Mouse (Mus musculus): ENCODE results near the gene Fdxr. TPM values are rescaled to one million over a fixed set of nuclear protein-coding genes. Genes with fewer than 3 reads are reported as not detected.

Fdxr gene
- total and polyA plus RNA-seq, 2 experiments from 2014 or later = 10.1 to 18.2 TPM

DNA sequence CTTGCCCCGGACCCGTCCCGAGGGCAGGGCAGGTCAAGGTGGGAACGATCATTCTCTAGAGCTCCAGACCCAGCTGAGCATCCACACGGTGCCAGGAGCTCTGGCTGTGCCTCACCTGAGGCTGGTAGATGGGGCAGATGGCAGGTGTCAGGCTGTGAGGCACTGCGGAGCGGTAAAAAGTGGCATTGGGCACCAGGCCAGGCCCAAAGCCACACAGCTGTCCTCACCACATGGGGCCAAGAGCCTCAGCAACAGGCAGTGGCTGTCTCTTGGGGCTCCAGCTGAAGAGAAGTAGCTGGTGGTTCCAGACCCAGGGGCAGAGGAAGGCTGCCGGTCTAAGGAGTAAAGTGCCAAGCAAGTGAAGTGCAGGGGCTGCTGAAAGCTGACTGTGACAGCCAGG is 30.5 kb downstream of the Fdxr start:
- H3K27me3 ChIP-seq (ENCODE audit: control insufficient read depth, insufficient read depth, low read length) = peaks cover 49% of the 10 kb centered on the region
- H3K9me3 ChIP-seq (replicated peaks; ENCODE audit: control insufficient read depth, low read length) = no peaks in the 10 kb centered on the region
- H3K4me2 ChIP-seq (ENCODE audit: low read depth, low read length) = no peak overlapping the region
- H3K9ac ChIP-seq (replicated peaks; ENCODE audit: low read depth, low read length) = no peak overlapping the region
- DNase-seq (ENCODE audit: low spot score) (no peak), ATAC-seq (ENCODE audit: insufficient read depth, low read depth) (no peak)
- H3K4me3 ChIP-seq (ENCODE audit: low read depth, low read length) = no peak overlapping the region
- H3K27ac ChIP-seq (ENCODE audit: low read depth) = no peak overlapping the region
- 67% methylated on average over 8 of the region's 8 CpGs for WGBS
- 0 out of 2 replicates have a peak, but pooled peaks cover 8% of the 10 kb centered on the region for H3K4me1 ChIP-seq (ENCODE audit: control insufficient read depth, insufficient read depth)
- H3K36me3 ChIP-seq (replicated peaks; ENCODE audit: control insufficient read depth, insufficient read depth, low read length) = peaks cover 15% of the 10 kb centered on the region
- TF ChIP-seq EP300 (IDR thresholded peaks at IDR 0.05; ENCODE audit: low read depth) (no peak), CTCF (IDR thresholded peaks at IDR 0.05; ENCODE audit: low read depth) (no peak)

DNA sequence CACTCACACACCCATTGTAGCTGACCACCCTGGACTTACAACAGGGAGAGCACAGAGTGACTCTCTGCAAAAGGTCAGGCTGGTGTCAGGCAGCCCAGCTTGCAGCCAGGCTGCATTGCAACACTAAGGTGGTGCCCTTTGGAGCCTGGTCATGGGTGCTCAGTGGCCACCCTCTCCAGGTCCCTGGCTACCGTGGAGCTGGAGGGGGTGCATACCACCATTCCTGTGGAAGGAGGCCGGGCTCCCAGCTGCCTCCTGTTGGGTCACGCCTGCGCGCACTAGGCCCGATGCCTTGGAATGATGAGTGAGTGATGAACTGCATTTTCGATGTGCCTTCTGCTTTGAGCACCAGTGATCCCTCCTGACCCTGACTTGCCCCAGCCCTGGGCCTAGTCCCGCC is 32.0 kb downstream of the Fdxr start:
- ATAC-seq (ENCODE audit: insufficient read depth, low read depth) (no peak), DNase-seq (ENCODE audit: low spot score) (no peak)
- H3K9ac ChIP-seq (replicated peaks; ENCODE audit: low read depth, low read length) = no peak overlapping the region
- H3K4me1 ChIP-seq (ENCODE audit: control insufficient read depth, insufficient read depth) = 0 out of 2 replicates have a peak, but pooled peaks cover 3% of the 10 kb centered on the region
- 95% methylated on average over 8 of the region's 8 CpGs for WGBS
- no peak for TF ChIP-seq EP300 (IDR thresholded peaks at IDR 0.05; ENCODE audit: low read depth)
- TF ChIP-seq CTCF (IDR thresholded peaks at IDR 0.05; ENCODE audit: low read depth) = no peak
- no peak overlapping the region for H3K4me3 ChIP-seq (ENCODE audit: low read depth, low read length)
- no peak overlapping the region for H3K27ac ChIP-seq (ENCODE audit: low read depth)
- no peaks in the 10 kb centered on the region for H3K9me3 ChIP-seq (replicated peaks; ENCODE audit: control insufficient read depth, low read length)
- no peak overlapping the region for H3K4me2 ChIP-seq (ENCODE audit: low read depth, low read length)
- H3K27me3 ChIP-seq (ENCODE audit: control insufficient read depth, insufficient read depth, low read length) = peaks cover 34% of the 10 kb centered on the region
- H3K36me3 ChIP-seq (replicated peaks; ENCODE audit: control insufficient read depth, insufficient read depth, low read length) = peaks cover 15% of the 10 kb centered on the region

DNA sequence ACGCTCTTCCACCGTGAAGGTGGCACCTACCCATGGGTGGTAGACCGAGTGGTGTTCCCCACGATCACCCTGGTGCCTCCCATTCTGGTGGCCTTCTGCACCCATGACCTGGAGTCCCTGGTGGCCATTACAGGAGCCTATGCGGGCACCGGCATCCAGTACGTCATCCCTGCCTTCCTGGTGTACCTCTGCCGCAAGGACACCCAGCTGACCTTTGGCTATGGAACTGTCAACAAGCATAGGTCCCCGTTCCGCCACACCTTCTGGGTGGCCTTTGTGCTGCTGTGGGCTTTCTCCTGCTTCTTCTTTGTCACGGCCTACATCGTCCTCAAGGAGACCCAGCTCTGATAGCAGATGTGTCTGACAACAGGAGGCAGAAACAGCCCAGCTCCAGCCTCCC is 33.1 kb downstream of the Fdxr start:
- no peak for TF ChIP-seq CTCF (IDR thresholded peaks at IDR 0.05; ENCODE audit: low read depth)
- no peak for TF ChIP-seq EP300 (IDR thresholded peaks at IDR 0.05; ENCODE audit: low read depth)
- DNase-seq (ENCODE audit: low spot score) (no peak), ATAC-seq (ENCODE audit: insufficient read depth, low read depth) (no peak)
- H3K27me3 ChIP-seq (ENCODE audit: control insufficient read depth, insufficient read depth, low read length) = peaks cover 24% of the 10 kb centered on the region
- no peak overlapping the region for H3K4me2 ChIP-seq (ENCODE audit: low read depth, low read length)
- 92% methylated on average over 12 of the region's 12 CpGs for WGBS
- H3K27ac ChIP-seq (ENCODE audit: low read depth) = no peak overlapping the region
- no peak overlapping the region for H3K4me3 ChIP-seq (ENCODE audit: low read depth, low read length)
- H3K9ac ChIP-seq (replicated peaks; ENCODE audit: low read depth, low read length) = no peak overlapping the region
- H3K4me1 ChIP-seq (ENCODE audit: control insufficient read depth, insufficient read depth) = no peaks in the 10 kb centered on the region
- H3K36me3 ChIP-seq (replicated peaks; ENCODE audit: control insufficient read depth, insufficient read depth, low read length) = peaks cover 15% of the 10 kb centered on the region
- H3K9me3 ChIP-seq (replicated peaks; ENCODE audit: control insufficient read depth, low read length) = no peaks in the 10 kb centered on the region

DNA sequence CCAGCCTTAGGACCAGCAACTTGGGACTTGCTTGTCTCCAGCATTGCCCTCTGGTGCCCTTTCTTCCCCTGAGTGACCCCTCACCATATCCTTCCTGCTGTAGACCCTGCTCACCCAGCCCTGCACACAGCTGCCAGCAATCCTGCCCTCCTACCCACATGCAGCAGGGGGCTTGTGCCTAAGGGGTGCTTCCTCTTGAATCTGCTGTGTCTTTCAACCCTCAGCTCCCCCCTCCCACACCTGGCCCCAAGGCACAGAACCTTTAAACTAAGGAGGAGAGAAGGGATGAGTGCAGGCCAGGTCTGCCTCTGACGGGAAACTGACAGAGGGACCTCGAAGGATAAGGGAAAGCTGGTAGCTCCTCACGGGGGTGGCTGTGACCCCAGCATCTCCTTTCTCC is 34.1 kb downstream of the Fdxr start:
- Histone ChIP-seq H3K9ac (replicated peaks; ENCODE audit: low read depth, low read length) (no peak overlapping the region), H3K36me3 (replicated peaks; ENCODE audit: control insufficient read depth, insufficient read depth, low read length) (peaks cover 15% of the 10 kb centered on the region), H3K4me2 (ENCODE audit: low read depth, low read length) (no peak overlapping the region), H3K9me3 (replicated peaks; ENCODE audit: control insufficient read depth, low read length) (no peaks in the 10 kb centered on the region), H3K27ac (ENCODE audit: low read depth) (no peak overlapping the region), H3K27me3 (ENCODE audit: control insufficient read depth, insufficient read depth, low read length) (peaks cover 13% of the 10 kb centered on the region), H3K4me3 (ENCODE audit: low read depth, low read length) (no peak overlapping the region), H3K4me1 (ENCODE audit: control insufficient read depth, insufficient read depth) (no peaks in the 10 kb centered on the region)
- TF ChIP-seq EP300 (IDR thresholded peaks at IDR 0.05; ENCODE audit: low read depth) (no peak), CTCF (IDR thresholded peaks at IDR 0.05; ENCODE audit: low read depth) (no peak)
- ATAC-seq (ENCODE audit: insufficient read depth, low read depth) (no peak), DNase-seq (ENCODE audit: low spot score) (no peak)
- 74% methylated on average over 3 of the region's 3 CpGs for WGBS

DNA sequence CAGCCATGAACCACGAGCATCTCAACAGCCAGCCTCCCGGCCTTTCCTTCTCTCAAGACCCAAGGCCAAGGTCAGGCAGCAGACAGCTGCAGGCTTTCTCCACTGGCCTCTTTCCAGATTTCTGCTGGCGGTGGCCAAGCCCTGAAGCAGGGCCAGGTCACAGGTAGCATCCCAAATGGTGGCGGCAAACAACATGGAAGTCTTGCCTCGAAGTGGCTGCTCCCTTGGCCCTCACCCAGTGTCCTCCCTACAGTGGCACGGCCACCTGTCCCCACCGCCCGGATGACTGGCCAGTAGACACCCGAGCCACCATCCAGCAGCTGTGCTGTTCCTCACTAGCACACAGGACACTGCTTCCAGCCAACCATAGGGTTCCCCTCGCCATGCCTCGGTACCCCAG is 35.4 kb downstream of the Fdxr start:
- H3K4me1 ChIP-seq (ENCODE audit: control insufficient read depth, insufficient read depth) = no peaks in the 10 kb centered on the region
- no peak overlapping the region for H3K9ac ChIP-seq (replicated peaks; ENCODE audit: low read depth, low read length)
- H3K27me3 ChIP-seq (ENCODE audit: control insufficient read depth, insufficient read depth, low read length) = peaks cover 3% of the 10 kb centered on the region; the same call in 1 of the 2 replicates
- H3K27ac ChIP-seq (ENCODE audit: low read depth) = no peak overlapping the region
- no peaks in the 10 kb centered on the region for H3K9me3 ChIP-seq (replicated peaks; ENCODE audit: control insufficient read depth, low read length)
- H3K36me3 ChIP-seq (replicated peaks; ENCODE audit: control insufficient read depth, insufficient read depth, low read length) = peaks cover 15% of the 10 kb centered on the region
- 77% methylated on average over 11 of the region's 11 CpGs for WGBS
- H3K4me3 ChIP-seq (ENCODE audit: low read depth, low read length) = no peak overlapping the region
- H3K4me2 ChIP-seq (ENCODE audit: low read depth, low read length) = no peak overlapping the region
- ATAC-seq (ENCODE audit: insufficient read depth, low read depth) (no peak), DNase-seq (ENCODE audit: low spot score) (no peak)
- TF ChIP-seq CTCF (IDR thresholded peaks at IDR 0.05; ENCODE audit: low read depth) = no peak
- TF ChIP-seq EP300 (IDR thresholded peaks at IDR 0.05; ENCODE audit: low read depth) = no peak

DNA sequence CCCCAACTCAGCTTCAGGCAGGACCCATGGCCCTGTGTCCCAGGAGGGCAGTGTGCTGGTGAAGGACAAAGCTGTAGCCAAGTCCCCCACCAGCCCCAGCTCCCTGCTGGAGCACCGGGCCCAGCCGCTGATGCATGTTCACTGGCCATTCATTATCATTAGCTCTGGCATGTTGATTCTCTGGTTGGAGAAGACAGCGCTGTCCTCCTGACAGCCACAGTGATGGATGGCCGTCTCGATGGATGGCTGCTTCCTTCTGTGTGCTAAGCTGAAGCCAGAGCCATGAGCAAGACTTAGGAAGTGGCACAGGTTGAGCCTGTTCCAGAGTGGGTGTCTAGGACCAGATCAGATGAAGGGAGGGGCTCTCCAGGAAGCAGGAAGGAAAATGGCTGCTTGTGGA is 40.3 kb downstream of the Fdxr start:
- Histone ChIP-seq H3K4me1 (ENCODE audit: control insufficient read depth, insufficient read depth) (no peaks in the 10 kb centered on the region), H3K36me3 (replicated peaks; ENCODE audit: control insufficient read depth, insufficient read depth, low read length) (no peaks in the 10 kb centered on the region), H3K9ac (replicated peaks; ENCODE audit: low read depth, low read length) (no peak overlapping the region), H3K9me3 (replicated peaks; ENCODE audit: control insufficient read depth, low read length) (no peaks in the 10 kb centered on the region), H3K4me3 (ENCODE audit: low read depth, low read length) (no peak overlapping the region), H3K27me3 (ENCODE audit: control insufficient read depth, insufficient read depth, low read length) (no peaks in the 10 kb centered on the region), H3K4me2 (ENCODE audit: low read depth, low read length) (no peak overlapping the region), H3K27ac (ENCODE audit: low read depth) (no peak overlapping the region)
- WGBS = 50% methylated on average over 5 of the region's 5 CpGs
- TF ChIP-seq CTCF (IDR thresholded peaks at IDR 0.05; ENCODE audit: low read depth) (no peak), EP300 (IDR thresholded peaks at IDR 0.05; ENCODE audit: low read depth) (no peak)
- ATAC-seq (ENCODE audit: insufficient read depth, low read depth) (no peak), DNase-seq (ENCODE audit: low spot score) (no peak)
